Mouse (Mus musculus): ENCODE data around the gene Defb33. TPM values are rescaled to one million over a fixed set of nuclear protein-coding genes. Genes with fewer than 3 reads are reported as not detected.

Gene Defb33
- total RNA-seq (2014; rRNA removed) (not detected in 2 replicates), polyA plus RNA-seq (2012; rRNA removed) (not detected in 2 replicates)

GRCm38 (mm10) chr8:20892369-20892768 is at the start of gene Defb33:
TSS of gene Defb33 (plus strand) at chr8:20892669.
- Histone ChIP-seq H3K79me2 (ENCODE audit: control insufficient read depth, insufficient read depth, low read length) (no peaks in the 10 kb centered on the region), H3K4me1 (ENCODE audit: control insufficient read depth, insufficient read depth, low read length) (no peaks in the 10 kb centered on the region), H3K36me3 (ENCODE audit: control insufficient read depth, insufficient read depth, low read length) (no peaks in the 10 kb centered on the region), H3K9ac (ENCODE audit: low read depth, low read length) (no peak within 1 kb of the TSS), H3K27ac (replicated peaks; ENCODE audit: insufficient read depth, low read depth, low read length) (no peak within 1 kb of the TSS), H3K27me3 (ENCODE audit: control insufficient read depth, insufficient read depth, low read length) (no peaks in the 10 kb centered on the region), H3K4me3 (ENCODE audit: insufficient read depth, low read depth, low read length) (no peak within 1 kb of the TSS)
- WGBS: 87% methylated on average over 2 of the region's 2 CpGs
- TF ChIP-seq CTCF (IDR thresholded peaks at IDR 0.05; ENCODE audit: low read depth, low read length) (no peak), POLR2A (IDR thresholded peaks at IDR 0.05; ENCODE audit: extremely low read depth, insufficient read depth, low read length) (no peak)
- DNase-seq (ENCODE audit: extremely low read depth, low read depth, low spot score): no peak

- 23% methylated on average over 6 of the region's 6 CpGs for whole genome bisulfite sequencing
- H3K27me3 ChIP-seq (ENCODE audit: control insufficient read depth, insufficient read depth, low read length): no peaks in the 10 kb centered on the region
Measured at GRCm38 (mm10) chr8:20874608-20875007, 17.9 kb upstream of the Defb33 start.

GRCm38 (mm10) chr8:20902527-20902926 is 10.1 kb downstream of the Defb33 start, which contains the start of gene Gm15056:
TSS of gene Gm15056 (minus strand) at chr8:20902627.
- no peak for DNase-seq (ENCODE audit: extremely low read depth, low read depth, low spot score)
- Histone ChIP-seq H3K79me2 (ENCODE audit: control insufficient read depth, insufficient read depth, low read length) (no peaks in the 10 kb centered on the region), H3K36me3 (ENCODE audit: control insufficient read depth, insufficient read depth, low read length) (no peaks in the 10 kb centered on the region), H3K27me3 (ENCODE audit: control insufficient read depth, insufficient read depth, low read length) (no peaks in the 10 kb centered on the region), H3K9ac (ENCODE audit: low read depth, low read length) (no peak within 1 kb of the TSS), H3K4me3 (ENCODE audit: insufficient read depth, low read depth, low read length) (no peak within 1 kb of the TSS), H3K27ac (replicated peaks; ENCODE audit: insufficient read depth, low read depth, low read length) (no peak within 1 kb of the TSS), H3K4me1 (ENCODE audit: control insufficient read depth, insufficient read depth, low read length) (no peaks in the 10 kb centered on the region)
- WGBS: 33% methylated on average over 2 of the region's 2 CpGs
- TF ChIP-seq POLR2A (IDR thresholded peaks at IDR 0.05; ENCODE audit: extremely low read depth, insufficient read depth, low read length) (no peak), CTCF (IDR thresholded peaks at IDR 0.05; ENCODE audit: low read depth, low read length) (no peak)

More at GRCm38 (mm10) chr8:20874608-20875007, 17.9 kb upstream of the Defb33 start:
- TF ChIP-seq POLR2A (IDR thresholded peaks at IDR 0.05; ENCODE audit: extremely low read depth, insufficient read depth, low read length): no peak
- TF ChIP-seq CTCF (IDR thresholded peaks at IDR 0.05; ENCODE audit: low read depth, low read length): no peak
- Histone ChIP-seq H3K9ac (ENCODE audit: low read depth, low read length) (no peak overlapping the region), H3K79me2 (ENCODE audit: control insufficient read depth, insufficient read depth, low read length) (no peaks in the 10 kb centered on the region), H3K36me3 (ENCODE audit: control insufficient read depth, insufficient read depth, low read length) (no peaks in the 10 kb centered on the region), H3K4me3 (ENCODE audit: insufficient read depth, low read depth, low read length) (no peak overlapping the region), H3K4me1 (ENCODE audit: control insufficient read depth, insufficient read depth, low read length) (no peaks in the 10 kb centered on the region), H3K27ac (replicated peaks; ENCODE audit: insufficient read depth, low read depth, low read length) (no peak overlapping the region)
- DNase-seq (ENCODE audit: extremely low read depth, low read depth, low spot score): no peak

- TF ChIP-seq POLR2A (IDR thresholded peaks at IDR 0.05; ENCODE audit: extremely low read depth, insufficient read depth, low read length) (no peak), CTCF (IDR thresholded peaks at IDR 0.05; ENCODE audit: low read depth, low read length) (no peak)
- H3K79me2 ChIP-seq (ENCODE audit: control insufficient read depth, insufficient read depth, low read length): no peaks in the 10 kb centered on the region
Measured at GRCm38 (mm10) chr8:20907119-20907518, 14.7 kb downstream of the Defb33 start.

GRCm38 (mm10) chr8:20908256-20908655 is 15.8 kb downstream of the Defb33 start:
- no peak overlapping the region for H3K9ac ChIP-seq (ENCODE audit: low read depth, low read length)
- H3K79me2 ChIP-seq (ENCODE audit: control insufficient read depth, insufficient read depth, low read length): no peaks in the 10 kb centered on the region
- WGBS: 49% methylated on average over 2 of the region's 2 CpGs
- no peaks in the 10 kb centered on the region for H3K4me1 ChIP-seq (ENCODE audit: control insufficient read depth, insufficient read depth, low read length)
- H3K27me3 ChIP-seq (ENCODE audit: control insufficient read depth, insufficient read depth, low read length): no peaks in the 10 kb centered on the region
- no peak overlapping the region for H3K4me3 ChIP-seq (ENCODE audit: insufficient read depth, low read depth, low read length)
- no peak overlapping the region for H3K27ac ChIP-seq (replicated peaks; ENCODE audit: insufficient read depth, low read depth, low read length)
- H3K36me3 ChIP-seq (ENCODE audit: control insufficient read depth, insufficient read depth, low read length): no peaks in the 10 kb centered on the region
- no peak for DNase-seq (ENCODE audit: extremely low read depth, low read depth, low spot score)
- TF ChIP-seq POLR2A (IDR thresholded peaks at IDR 0.05; ENCODE audit: extremely low read depth, insufficient read depth, low read length): no peak
- TF ChIP-seq CTCF (IDR thresholded peaks at IDR 0.05; ENCODE audit: low read depth, low read length): no peak

More at GRCm38 (mm10) chr8:20907119-20907518, 14.7 kb downstream of the Defb33 start:
- Histone ChIP-seq H3K36me3 (ENCODE audit: control insufficient read depth, insufficient read depth, low read length) (no peaks in the 10 kb centered on the region), H3K27ac (replicated peaks; ENCODE audit: insufficient read depth, low read depth, low read length) (no peak overlapping the region), H3K9ac (ENCODE audit: low read depth, low read length) (no peak overlapping the region), H3K4me3 (ENCODE audit: insufficient read depth, low read depth, low read length) (no peak overlapping the region), H3K4me1 (ENCODE audit: control insufficient read depth, insufficient read depth, low read length) (no peaks in the 10 kb centered on the region), H3K27me3 (ENCODE audit: control insufficient read depth, insufficient read depth, low read length) (no peaks in the 10 kb centered on the region)
- DNase-seq (ENCODE audit: extremely low read depth, low read depth, low spot score): no peak
- WGBS: 90% methylated on average over 2 of the region's 2 CpGs

- no peaks in the 10 kb centered on the region for H3K79me2 ChIP-seq (ENCODE audit: control insufficient read depth, insufficient read depth, low read length)
- no peak for DNase-seq (ENCODE audit: extremely low read depth, low read depth, low spot score)
- 79% methylated on average over 1 of the region's 1 CpGs for WGBS
- H3K4me3 ChIP-seq (ENCODE audit: insufficient read depth, low read depth, low read length): no peak overlapping the region
- H3K9ac ChIP-seq (ENCODE audit: low read depth, low read length): no peak overlapping the region
- no peaks in the 10 kb centered on the region for H3K4me1 ChIP-seq (ENCODE audit: control insufficient read depth, insufficient read depth, low read length)
- H3K27me3 ChIP-seq (ENCODE audit: control insufficient read depth, insufficient read depth, low read length): no peaks in the 10 kb centered on the region
- no peak overlapping the region for H3K27ac ChIP-seq (replicated peaks; ENCODE audit: insufficient read depth, low read depth, low read length)
- no peaks in the 10 kb centered on the region for H3K36me3 ChIP-seq (ENCODE audit: control insufficient read depth, insufficient read depth, low read length)
- TF ChIP-seq POLR2A (IDR thresholded peaks at IDR 0.05; ENCODE audit: extremely low read depth, insufficient read depth, low read length) (no peak), CTCF (IDR thresholded peaks at IDR 0.05; ENCODE audit: low read depth, low read length) (no peak)
Measured at GRCm38 (mm10) chr8:20912288-20912687, 19.8 kb downstream of the Defb33 start.

All from liver, adult 2 months (tissue).